Mouse (Mus musculus) ES-E14 (cell line): ENCODE results near the gene Mbd4. TPM values are rescaled to one million over a fixed set of nuclear protein-coding genes. Genes with fewer than 3 reads are reported as not detected.

Experiments
- DNase-seq: peaks from one replicate; pipeline ENCODE4 v3.0.0-alpha.2; 2013; ENCODE audit warnings: low read depth, low spot score
- H3K27ac ChIP-seq: 2 replicates; pipeline ENCODE4 v1.5.1; 2012; ENCODE audit warnings: low read depth, mild to moderate bottlenecking, low read length, moderate library complexity, mixed read lengths; ENCODE audit not compliant: poor library complexity, insufficient read depth, severe bottlenecking
- H3K36me3 ChIP-seq: 2 replicates; pipeline ENCODE4 v1.6.1; 2012; ENCODE audit warnings: mild to moderate bottlenecking, low read length, moderate library complexity, mixed read lengths; ENCODE audit not compliant: control insufficient read depth, poor library complexity, insufficient read depth, severe bottlenecking
- H3K4me1 ChIP-seq, 2 experiments: fragments of 150-350 bp in 1 of 2; sonication (generic) in 1 of 2; 2 replicates each; pipeline ENCODE4 v1.6.1; 2012; ENCODE audit warnings: low read length in 2 of 2, mild to moderate bottlenecking in 1 of 2, mixed read lengths in 1 of 2; ENCODE audit not compliant: control insufficient read depth in 2 of 2, insufficient read depth in 2 of 2, poor library complexity in 1 of 2
- H3K4me3 ChIP-seq, 2 experiments: fragments of 150-350 bp in 1 of 2; sonication (generic) in 1 of 2; 2 replicates each; pipeline ENCODE4 v1.5.1; 2012; ENCODE audit warnings: low read length in 2 of 2, low read depth in 1 of 2, mild to moderate bottlenecking in 1 of 2, mixed read lengths in 1 of 2; ENCODE audit not compliant: insufficient read depth in 1 of 2, poor library complexity in 1 of 2, severe bottlenecking in 1 of 2
- H3K9ac ChIP-seq: 2 replicates; pipeline ENCODE4 v1.6.1; 2012; ENCODE audit warnings: low read depth, mild to moderate bottlenecking, low read length, mixed read lengths; ENCODE audit not compliant: poor library complexity, insufficient read depth, severe bottlenecking
- H3K9me3 ChIP-seq: fragments of 150-350 bp; sonication (generic); 2 replicates; pipeline ENCODE4 v1.6.1; 2012; ENCODE audit warnings: low read depth, mild to moderate bottlenecking, low read length; ENCODE audit not compliant: control insufficient read depth, insufficient read depth
- CHD2 ChIP-seq: IDR thresholded peaks from 2 replicates; pipeline ENCODE4 v1.6.1; 2014; ENCODE audit warnings: mild to moderate bottlenecking, low read depth, low read length, inconsistent platforms
- HCFC1 ChIP-seq: IDR thresholded peaks from 2 replicates; pipeline ENCODE4 v1.6.1; 2012; ENCODE audit warnings: low read length, inconsistent platforms, borderline replicate concordance; ENCODE audit not compliant: insufficient read depth
- MAFK ChIP-seq: IDR thresholded peaks from 2 replicates; pipeline ENCODE4 v1.6.1; 2014; ENCODE audit warnings: mild to moderate bottlenecking, low read depth, low read length, inconsistent platforms; ENCODE audit not compliant: insufficient read depth
- ZC3H11A ChIP-seq: IDR thresholded peaks from 2 replicates; pipeline ENCODE4 v1.6.1; 2012; ENCODE audit warnings: low read depth, mild to moderate bottlenecking, inconsistent platforms, low read length, borderline replicate concordance
- ZNF384 ChIP-seq: IDR thresholded peaks from 2 replicates; pipeline ENCODE4 v1.6.1; 2012; ENCODE audit warnings: low read depth, low read length, inconsistent platforms
- in situ Hi-C, 2 experiments: fragments of 600-800 bp; cut with MboI; formaldehyde crosslinking; loops; one replicate each; pipeline ENCODE4 v1.15.1; 2025; ENCODE audit warnings: low sequenced_read_pairs in 2 of 2, inconsistent platforms in 1 of 2; ENCODE audit not compliant: unreplicated experiment in 2 of 2
- total RNA-seq: library from RNA; depleted of rRNA; stranded (reverse); fragments of 300-350 nt; gene quantifications from 2 replicates; pipeline ENCODE4 v1.2.3, GENCODE M21; 2012

The Mbd4 gene
- total RNA-seq, 1 experiment: 15.1 TPM

GRCm38 (mm10) chr6:115891061-115891460, 37.9 kb upstream of the Mbd4 start:
- DNase-seq: no peak
- no peak for TF ChIP-seq MAFK
- no peak for TF ChIP-seq ZNF384
- no peak for TF ChIP-seq ZC3H11A
- no peak for TF ChIP-seq HCFC1
- no peak for TF ChIP-seq CHD2
- H3K9me3 ChIP-seq: no peaks in the 10 kb centered on the region
- peaks cover 13% of the 10 kb centered on the region; the same call in 1 of the 2 replicates for H3K36me3 ChIP-seq
- no peak overlapping the region for H3K27ac ChIP-seq
- no peak overlapping the region for H3K4me3 ChIP-seq
- in situ Hi-C loops: loop anchor here in 1 of 2 experiments (5.0 kb wide), 1 partner anchor 116 kb away; no protein-coding TSS in a partner anchor
- no peak overlapping the region for H3K9ac ChIP-seq
- H3K4me1 ChIP-seq: peaks cover 0 to 4% of the 10 kb centered on the region in 2 experiments; a peak in 1 of 4 replicates

GRCm38 (mm10) chr6:115890601-115891000, 37.4 kb upstream of the Mbd4 start:
- in situ Hi-C loops: loop anchor here in 1 of 2 experiments (5.0 kb wide), 1 partner anchor 117 kb away; no protein-coding TSS in a partner anchor
- H3K4me1 ChIP-seq: peaks cover 0 to 8% of the 10 kb centered on the region in 2 experiments; a peak in 1 of 4 replicates
- no peak for DNase-seq
- no peak overlapping the region for H3K4me3 ChIP-seq
- H3K27ac ChIP-seq: no peak overlapping the region; the same call in 1 of the 2 replicates
- no peak for TF ChIP-seq ZNF384
- TF ChIP-seq MAFK: no peak
- no peak for TF ChIP-seq ZC3H11A
- no peak for TF ChIP-seq HCFC1
- TF ChIP-seq CHD2: no peak
- H3K9ac ChIP-seq: no peak overlapping the region
- peaks cover 13% of the 10 kb centered on the region; the same call in 1 of the 2 replicates for H3K36me3 ChIP-seq
- no peaks in the 10 kb centered on the region for H3K9me3 ChIP-seq

GRCm38 (mm10) chr6:115888296-115888695, 35.1 kb upstream of the Mbd4 start:
- in situ Hi-C loops: no loop called here
- peaks cover 13% of the 10 kb centered on the region; the same call in 1 of the 2 replicates for H3K36me3 ChIP-seq
- peak; percentile 60 for DNase-seq

GRCm38 (mm10) chr6:115886894-115887293, 33.7 kb upstream of the Mbd4 start:
- Histone ChIP-seq H3K4me3 (peak overlapping the region; percentile 50 to 56), H3K9ac (peak overlapping the region; percentile 77), H3K9me3 (no peaks in the 10 kb centered on the region), H3K27ac (peak overlapping the region; percentile 89), H3K4me1 (peaks cover 0 to 8% of the 10 kb centered on the region in 2 experiments; a peak in 1 of 4 replicates), H3K36me3 (peaks cover 10% of the 10 kb centered on the region; the same call in 1 of the 2 replicates)
- peak; percentile 56 for DNase-seq
- in situ Hi-C loops: no loop called here
- TF ChIP-seq HCFC1: no peak
- TF ChIP-seq MAFK: no peak
- no peak for TF ChIP-seq ZC3H11A
- no peak for TF ChIP-seq CHD2
- TF ChIP-seq ZNF384: no peak

More at GRCm38 (mm10) chr6:115888296-115888695, 35.1 kb upstream of the Mbd4 start:
- Histone ChIP-seq H3K9me3 (no peaks in the 10 kb centered on the region), H3K27ac (no peak overlapping the region), H3K9ac (no peak overlapping the region), H3K4me3 (no peak overlapping the region), H3K4me1 (peaks cover 0 to 8% of the 10 kb centered on the region in 2 experiments; a peak in 1 of 4 replicates)
- TF ChIP-seq CHD2 (no peak), ZC3H11A (peak; percentile 84; the same call in 1 of the 2 replicates)

GRCm38 (mm10) chr6:115884018-115884417, 30.8 kb upstream of the Mbd4 start:
- Histone ChIP-seq H3K9ac (no peak overlapping the region), H3K27ac (no peak overlapping the region), H3K9me3 (no peaks in the 10 kb centered on the region), H3K36me3 (peaks cover 3% of the 10 kb centered on the region; the same call in 1 of the 2 replicates), H3K4me3 (no peak overlapping the region), H3K4me1 (peaks cover 0 to 8% of the 10 kb centered on the region in 2 experiments; a peak in 1 of 4 replicates)
- no peak for DNase-seq
- TF ChIP-seq MAFK: no peak
- TF ChIP-seq ZNF384: no peak
- TF ChIP-seq CHD2: no peak
- no peak for TF ChIP-seq HCFC1
- no peak for TF ChIP-seq ZC3H11A
- in situ Hi-C loops: no loop called here
